8 mouse cellular contexts compared by ENCODE assay signal in the genomic region with DNA sequence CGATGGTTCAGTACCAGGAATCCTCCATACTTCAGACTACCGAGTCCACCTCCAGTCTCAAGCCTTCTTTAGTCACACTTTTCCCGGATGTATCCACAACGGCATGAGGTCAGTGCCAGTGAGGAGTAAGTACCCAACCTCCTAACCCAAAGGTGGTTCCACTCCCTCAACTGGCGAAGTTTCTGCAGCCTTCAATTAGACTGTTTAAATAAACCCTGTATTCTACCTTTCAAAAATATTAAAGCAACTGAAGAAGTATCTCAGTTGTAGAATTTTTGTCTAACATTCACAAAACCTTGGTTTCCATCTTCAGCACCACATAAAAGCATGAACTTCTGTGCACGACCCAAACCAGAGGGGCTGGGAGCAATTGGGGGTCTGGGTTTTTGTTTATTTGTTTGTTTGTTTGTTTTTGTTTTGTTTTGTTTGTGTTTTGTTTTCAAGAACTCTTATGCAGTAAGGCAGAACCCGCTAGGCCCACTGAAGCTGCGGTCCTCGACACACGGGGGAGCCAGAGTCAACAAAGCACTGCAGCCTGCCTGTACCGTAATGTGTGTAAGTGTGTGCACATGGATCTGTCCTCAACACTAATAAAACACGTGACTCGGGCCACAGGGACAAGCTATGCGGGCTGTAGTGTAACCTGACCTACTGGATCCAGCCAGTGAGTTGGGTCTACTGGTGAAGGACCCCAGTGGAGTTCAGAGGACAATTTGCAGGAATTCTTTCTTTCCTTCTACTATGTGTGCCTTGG. TPM values are rescaled to one million over a fixed set of nuclear protein-coding genes. Genes with fewer than 3 reads are reported as not detected.
DNase-seq lines count a peak whose midpoint lies in the region; ATAC-seq and TF ChIP-seq lines count a peak whose summit lies in the region.

No protein-coding gene starts in this region.

- peaks cover 2% of the 10 kb centered on the region for H3K4me1 ChIP-seq in bone marrow, adult 2 months (ENCODE audit: control insufficient read depth, insufficient read depth, low read length)
- peaks cover 19% of the 10 kb centered on the region; the same call in 1 of the 2 replicates for H3K4me1 ChIP-seq in embryonic facial prominence, embryonic 15.5 days
- peaks cover 21% of the 10 kb centered on the region for H3K4me1 ChIP-seq in heart, embryonic 10.5 days
- no peaks in the 10 kb centered on the region for H3K4me1 ChIP-seq in kidney, embryonic 14.5 days (ENCODE audit: control insufficient read depth, insufficient read depth, low read length)
- peaks cover 9% of the 10 kb centered on the region for H3K4me1 ChIP-seq in limb, embryonic 14.5 days (ENCODE audit: control insufficient read depth, insufficient read depth, low read length)
- no peaks in the 10 kb centered on the region for H3K4me1 ChIP-seq in midbrain, postnatal 0 days (ENCODE audit: insufficient read depth, low read length)

- ATAC-seq in embryonic facial prominence, embryonic 15.5 days (ENCODE audit: insufficient number of reproducible peaks, low FRiP score, low TSS enrichment, low read depth): peak; percentile 71; the same call in 1 of the 2 replicates
- peak; percentile 83 for ATAC-seq in kidney, embryonic 14.5 days (ENCODE audit: low FRiP score, low TSS enrichment)
- peak; percentile 83 for ATAC-seq in limb, embryonic 14.5 days (ENCODE audit: low FRiP score, low read depth)
- ATAC-seq in midbrain, postnatal 0 days (ENCODE audit: low FRiP score): peak; percentile 78

- H3K4me2 ChIP-seq in embryonic facial prominence, embryonic 15.5 days (replicated peaks): peak overlapping the region; percentile 24; the same call in 1 of the 2 replicates
- H3K4me2 ChIP-seq in kidney, embryonic 14.5 days (replicated peaks; ENCODE audit: low read depth, low read length): no peak overlapping the region
- H3K4me2 ChIP-seq in limb, embryonic 14.5 days (replicated peaks; ENCODE audit: low read depth, low read length, severe bottlenecking): peak overlapping the region; percentile 32; the same call in 1 of the 2 replicates
- H3K4me2 ChIP-seq in midbrain, postnatal 0 days (ENCODE audit: low read depth, low read length, poor library complexity, severe bottlenecking): no peak overlapping the region

- H3K9me3 ChIP-seq in embryonic facial prominence, embryonic 15.5 days (replicated peaks): no peaks in the 10 kb centered on the region
- H3K9me3 ChIP-seq in heart, embryonic 10.5 days: no peaks in the 10 kb centered on the region
- H3K9me3 ChIP-seq in kidney, embryonic 14.5 days (ENCODE audit: control insufficient read depth, low read length): no peaks in the 10 kb centered on the region
- no peaks in the 10 kb centered on the region for H3K9me3 ChIP-seq in limb, embryonic 14.5 days (ENCODE audit: control insufficient read depth, low read length)
- H3K9me3 ChIP-seq in midbrain, postnatal 0 days (ENCODE audit: low read length): no peaks in the 10 kb centered on the region

- no peak overlapping the region for H3K9ac ChIP-seq in embryonic facial prominence, embryonic 15.5 days
- H3K9ac ChIP-seq in kidney, embryonic 14.5 days (ENCODE audit: low read depth, low read length): no peak overlapping the region
- H3K9ac ChIP-seq in limb, embryonic 14.5 days (ENCODE audit: low read depth, low read length, severe bottlenecking): no peak overlapping the region
- H3K9ac ChIP-seq in midbrain, postnatal 0 days (replicated peaks; ENCODE audit: low read length, poor library complexity, severe bottlenecking): no peak overlapping the region

- WGBS in bone marrow, adult 2 months: 25% methylated on average over 14 of the region's 14 CpGs
- 23% methylated on average over 14 of the region's 14 CpGs for WGBS in embryonic facial prominence, embryonic 15.5 days
- WGBS in heart, embryonic 10.5 days: 23% methylated on average over 14 of the region's 14 CpGs
- 25% methylated on average over 14 of the region's 14 CpGs for WGBS in kidney, embryonic 14.5 days
- 22% methylated on average over 14 of the region's 14 CpGs for WGBS in limb, embryonic 14.5 days
- 24% methylated on average over 14 of the region's 14 CpGs for WGBS in midbrain, postnatal 0 days

- no peaks in the 10 kb centered on the region for H3K27me3 ChIP-seq in embryonic facial prominence, embryonic 15.5 days
- H3K27me3 ChIP-seq in heart, embryonic 10.5 days (ENCODE audit: insufficient read depth, poor library complexity, severe bottlenecking): peaks cover 6% of the 10 kb centered on the region; the same call in 1 of the 2 replicates
- no peaks in the 10 kb centered on the region for H3K27me3 ChIP-seq in kidney, embryonic 14.5 days (ENCODE audit: control insufficient read depth, insufficient read depth, low read length)
- no peaks in the 10 kb centered on the region for H3K27me3 ChIP-seq in limb, embryonic 14.5 days (ENCODE audit: control insufficient read depth, insufficient read depth, low read length)
- H3K27me3 ChIP-seq in midbrain, postnatal 0 days (ENCODE audit: insufficient read depth, low read length): no peaks in the 10 kb centered on the region

- no peaks in the 10 kb centered on the region for H3K36me3 ChIP-seq in embryonic facial prominence, embryonic 15.5 days
- no peaks in the 10 kb centered on the region for H3K36me3 ChIP-seq in heart, embryonic 10.5 days
- H3K36me3 ChIP-seq in kidney, embryonic 14.5 days (ENCODE audit: control insufficient read depth, insufficient read depth, low read length): no peaks in the 10 kb centered on the region
- H3K36me3 ChIP-seq in limb, embryonic 14.5 days (ENCODE audit: control insufficient read depth, insufficient read depth, low read length): no peaks in the 10 kb centered on the region
- no peaks in the 10 kb centered on the region for H3K36me3 ChIP-seq in midbrain, postnatal 0 days (ENCODE audit: insufficient read depth, low read length)

- H3K4me3 ChIP-seq in bone marrow, adult 2 months (replicated peaks; ENCODE audit: control insufficient read depth, low read depth, low read length): no peak overlapping the region
- H3K4me3 ChIP-seq in embryonic facial prominence, embryonic 15.5 days (replicated peaks): no peak overlapping the region
- H3K4me3 ChIP-seq in heart, embryonic 10.5 days: 0 out of 2 replicates have a peak overlapping the region, but pooled peaks have one; percentile 25
- H3K4me3 ChIP-seq in kidney, embryonic 14.5 days (ENCODE audit: low read length): no peak overlapping the region
- H3K4me3 ChIP-seq in limb, embryonic 14.5 days (replicated peaks; ENCODE audit: low read length): no peak overlapping the region
- no peak overlapping the region for H3K4me3 ChIP-seq in midbrain, postnatal 0 days (ENCODE audit: low read depth, low read length)

- no peak for TF ChIP-seq POLR2A in bone marrow, adult 2 months (IDR thresholded peaks at IDR 0.05; ENCODE audit: borderline replicate concordance, control insufficient read depth, low read depth, low read length)
- no peak for TF ChIP-seq POLR2A in limb, embryonic 14.5 days (IDR thresholded peaks at IDR 0.05; ENCODE audit: borderline replicate concordance, extremely low read depth, insufficient read depth, insufficient read length)

- peak; percentile 100 for TF ChIP-seq CTCF in bone marrow, adult 2 months (IDR thresholded peaks at IDR 0.05; ENCODE audit: control insufficient read depth, insufficient read depth, low read length)
- TF ChIP-seq CTCF in midbrain, postnatal 0 days (IDR thresholded peaks at IDR 0.05): peak; percentile 92

- H3K27ac ChIP-seq in bone marrow, adult 2 months (ENCODE audit: control insufficient read depth, insufficient read depth, low read depth, low read length, poor library complexity): no peak overlapping the region
- no peak overlapping the region for H3K27ac ChIP-seq in embryonic facial prominence, embryonic 15.5 days (replicated peaks)
- no peak overlapping the region for H3K27ac ChIP-seq in heart, embryonic 10.5 days
- H3K27ac ChIP-seq in kidney, embryonic 14.5 days (ENCODE audit: low read depth, low read length): no peak overlapping the region
- H3K27ac ChIP-seq in limb, embryonic 14.5 days (replicated peaks; ENCODE audit: low read depth, low read length): no peak overlapping the region
- H3K27ac ChIP-seq in midbrain, postnatal 0 days (ENCODE audit: low read depth, low read length): no peak overlapping the region

- peak; percentile 87 to 89 for DNase-seq in B cell, adult 2 months
- DNase-seq in heart, embryonic 10.5 days (ENCODE audit: low spot score): peak; percentile 93
- peak; percentile 82 for DNase-seq in limb, embryonic 14.5 days (ENCODE audit: low spot score)
- DNase-seq in midbrain, postnatal 0 days (ENCODE audit: low spot score): peak; percentile 92
- peak; percentile 66 to 80 for DNase-seq in spleen, postnatal 14 days (ENCODE audit: low spot score in 2 of 2)

RNA-seq across cellular contexts. Expression of a gene that starts 3.8 kb away (rescaled TPM):
- 1.2 TPM in 1 of 2 replicates, not detected in the other for polyA plus RNA-seq in bone marrow, adult 2 months (2011; ENCODE audit: insufficient read depth, insufficient read length, low replicate concordance, missing spikeins)
- polyA plus RNA-seq in embryonic facial prominence, embryonic 15.5 days (2015; fragmentation: Nextera tagmentation; extraction: Ambion mirVana): 0.32 and 0.51 TPM in 2 replicates
- polyA plus RNA-seq in heart, embryonic 10.5 days (2016; fragmentation: Nextera tagmentation; extraction: Ambion mirVana): not detected in 2 replicates
- polyA plus RNA-seq in kidney, embryonic 14.5 days (2014; fragmentation: Nextera tagmentation; extraction: Ambion mirVana): not detected in 2 replicates
- polyA plus RNA-seq in limb, embryonic 14.5 days (2012; rRNA removed): 0.08 TPM in 1 of 2 replicates, not detected in the other
- polyA plus RNA-seq in limb, embryonic 14.5 days (2014; fragmentation: Nextera tagmentation; extraction: Ambion mirVana): not detected in 2 replicates
- 5.4 and 5.5 TPM in 2 replicates for total RNA-seq in midbrain, postnatal 0 days (2014; rRNA removed)
- 1.4 TPM in 2 replicates for polyA plus RNA-seq in midbrain, postnatal 0 days (2015; fragmentation: Nextera tagmentation; extraction: Ambion mirVana)

RNA-seq across cellular contexts. Expression of a gene that starts 56.1 kb away (rescaled TPM):
- 25.7 and 55.0 TPM in 2 replicates for polyA plus RNA-seq in bone marrow, adult 2 months (2011; ENCODE audit: insufficient read depth, insufficient read length, low replicate concordance, missing spikeins)
- polyA plus RNA-seq in embryonic facial prominence, embryonic 15.5 days (2015; fragmentation: Nextera tagmentation; extraction: Ambion mirVana): 15.0 and 16.0 TPM in 2 replicates
- polyA plus RNA-seq in heart, embryonic 10.5 days (2016; fragmentation: Nextera tagmentation; extraction: Ambion mirVana): 12.8 and 14.2 TPM in 2 replicates
- 10.8 and 14.1 TPM in 2 replicates for polyA plus RNA-seq in kidney, embryonic 14.5 days (2014; fragmentation: Nextera tagmentation; extraction: Ambion mirVana)
- 14.2 and 17.1 TPM in 2 replicates for polyA plus RNA-seq in limb, embryonic 14.5 days (2012; rRNA removed)
- 14.4 and 14.7 TPM in 2 replicates for polyA plus RNA-seq in limb, embryonic 14.5 days (2014; fragmentation: Nextera tagmentation; extraction: Ambion mirVana)
- 7.5 and 9.0 TPM in 2 replicates for total RNA-seq in midbrain, postnatal 0 days (2014; rRNA removed)
- polyA plus RNA-seq in midbrain, postnatal 0 days (2015; fragmentation: Nextera tagmentation; extraction: Ambion mirVana): 3.1 and 3.8 TPM in 2 replicates

Comparison
In these comparisons a context has a peak if more than half of its experiments do, and no peak if none do; other contexts are left out.
1. H3K4me2 ChIP-seq: peak in embryonic facial prominence, embryonic 15.5 days (single experiment) and limb, embryonic 14.5 days (single experiment); none in kidney, embryonic 14.5 days (single experiment) and midbrain, postnatal 0 days (single experiment).
2. Peak in every context shown above with its lines, with median percentiles within 50 percentile points of each other: DNase-seq and ATAC-seq.